Mouse (Mus musculus) cerebellum, adult 2 months (tissue): ENCODE measurements around the gene Dus2. TPM values are rescaled to one million over a fixed set of nuclear protein-coding genes. Genes with fewer than 3 reads are reported as not detected.
A peak's percentile ranks its signal among the peaks of the same experiment; 100 is the strongest.

Experiments
- DNase-seq, 2 experiments: peaks; one replicate each; pipeline ENCODE4 v3.0.0; 2021
- H3K27ac ChIP-seq: fragments of 200-500 bp; 2 replicates; pipeline ENCODE4 v1.5.1; 2012; ENCODE audit warnings: low read length, control low read depth, inconsistent platforms; ENCODE audit not compliant: insufficient read depth
- H3K27me3 ChIP-seq: fragments of 200-500 bp; 2 replicates; pipeline ENCODE4 v1.6.1; 2012; ENCODE audit warnings: inconsistent platforms, mild to moderate bottlenecking, low read length, moderate library complexity; ENCODE audit not compliant: control insufficient read depth, insufficient read depth
- H3K4me1 ChIP-seq: fragments of 200-500 bp; 2 replicates; pipeline ENCODE4 v1.6.1; 2011; ENCODE audit warnings: low read length; ENCODE audit not compliant: control insufficient read depth, insufficient read depth
- H3K4me3 ChIP-seq: fragments of 200-500 bp; replicated peaks from 2 replicates; pipeline ENCODE3; 2011; ENCODE audit warnings: mild to moderate bottlenecking, low read depth, low read length, control low read depth; ENCODE audit not compliant: insufficient read depth
- CTCF ChIP-seq: fragments of 200-500 bp; IDR thresholded peaks from 2 replicates; pipeline ENCODE4 v1.5.1; 2011; ENCODE audit warnings: low read depth, mild to moderate bottlenecking, control low read depth, low read length, moderate library complexity, borderline replicate concordance; ENCODE audit not compliant: insufficient read depth
- POLR2A ChIP-seq: fragments of 200-500 bp; IDR thresholded peaks from 2 replicates; pipeline ENCODE4 v1.6.1; 2011; ENCODE audit warnings: low read length, control low read depth, borderline replicate concordance; ENCODE audit not compliant: insufficient read depth
- WGBS: fragments of 180-500 bp; shearing (Covaris S2); methylation state at CpG from one replicate; pipeline ENCODE4 v1.1.7; 2018; 5-methylcytosine and 5-hydroxymethylcytosine counted together
- polyA plus RNA-seq: library from polyadenylated mRNA; depleted of rRNA; stranded (reverse); fragments of >200 nt; gene quantifications from 2 replicates; pipeline ENCODE4 v1.2.3, GENCODE M21; 2012

Gene Dus2
- polyA plus RNA-seq, 1 experiment: 34.1 TPM

DNA sequence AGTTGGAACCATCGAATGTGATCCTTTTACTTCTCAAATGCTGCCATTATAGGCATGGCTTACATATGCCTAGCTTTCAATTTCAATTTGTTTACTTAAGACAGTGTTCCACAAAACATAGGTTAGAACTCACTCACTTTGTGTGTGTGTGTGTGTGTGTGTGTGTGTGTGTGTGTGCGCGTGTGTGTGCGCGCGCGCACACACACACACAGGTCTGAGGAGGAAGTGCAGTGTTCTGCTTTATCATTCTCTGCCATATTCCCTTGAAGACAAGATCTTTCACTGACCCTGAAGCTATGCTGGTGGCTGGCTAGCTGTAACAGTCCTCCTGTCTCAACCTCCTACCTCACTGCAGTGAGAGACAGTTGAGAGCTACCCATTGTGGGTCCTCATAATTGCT lies 71.9 kb downstream of the Dus2 start:
- Histone ChIP-seq H3K27ac (no peak overlapping the region), H3K4me1 (0 out of 2 replicates have a peak, but pooled peaks cover 2% of the 10 kb centered on the region), H3K27me3 (no peaks in the 10 kb centered on the region), H3K4me3 (no peak overlapping the region)
- no peak for TF ChIP-seq POLR2A
- no peak for TF ChIP-seq CTCF
- DNase-seq: no peak
- 97% methylated on average over 7 of the region's 7 CpGs for WGBS

DNA sequence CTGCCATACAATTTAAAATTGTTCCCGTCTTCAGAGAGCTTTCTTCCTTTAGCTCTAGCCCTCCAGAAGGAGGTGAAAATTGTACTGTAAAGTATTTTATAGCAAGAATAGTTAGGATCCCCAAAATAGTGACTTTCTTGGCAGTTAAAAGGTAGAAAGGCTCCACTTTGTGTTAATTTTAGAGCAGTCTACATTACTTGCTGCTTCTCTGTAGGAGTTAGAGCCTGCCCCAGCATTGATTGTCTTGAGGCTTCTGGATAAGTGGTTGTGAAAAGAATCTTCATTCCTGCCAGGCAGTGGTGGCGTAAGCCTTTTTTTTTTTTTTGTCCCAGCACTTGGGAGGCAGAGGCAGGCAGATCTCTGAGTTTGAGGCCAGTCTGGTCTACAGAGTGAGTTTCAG lies 75.6 kb downstream of the Dus2 start:
- TF ChIP-seq CTCF: no peak
- TF ChIP-seq POLR2A: no peak
- DNase-seq: no peak

DNA sequence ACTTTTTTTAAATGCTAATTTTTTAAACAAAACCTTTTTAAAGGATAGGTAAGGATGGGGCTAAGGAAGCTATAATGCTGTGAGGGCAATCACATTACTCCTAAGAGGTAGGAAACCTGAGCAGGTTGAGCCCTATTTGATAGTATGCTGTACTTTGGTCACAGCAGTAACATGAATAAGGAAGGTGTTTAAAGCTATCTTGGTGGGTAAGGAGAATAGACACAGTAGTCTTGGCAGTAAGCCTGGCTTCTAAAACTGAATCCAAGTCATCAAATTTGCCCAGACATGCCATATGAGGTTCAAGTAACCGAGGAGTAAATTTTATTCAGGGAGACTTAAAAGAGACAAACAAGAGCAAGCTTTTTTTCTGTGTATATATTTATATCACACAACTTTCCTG lies 78.4 kb downstream of the Dus2 start:
- H3K4me3 ChIP-seq: no peak overlapping the region
- WGBS: 2% methylated on average over 1 of the region's 1 CpGs
- H3K27me3 ChIP-seq: no peaks in the 10 kb centered on the region
- H3K4me1 ChIP-seq: no peaks in the 10 kb centered on the region
- no peak for DNase-seq
- H3K27ac ChIP-seq: no peak overlapping the region
- TF ChIP-seq POLR2A (no peak), CTCF (no peak)

More for the DNA sequence above, 75.6 kb downstream of the Dus2 start:
- Histone ChIP-seq H3K4me3 (no peak overlapping the region), H3K27ac (no peak overlapping the region), H3K4me1 (0 out of 2 replicates have a peak, but pooled peaks cover under 1% of the 10 kb centered on the region), H3K27me3 (no peaks in the 10 kb centered on the region)
- 94% methylated on average over 2 of the region's 2 CpGs for WGBS

DNA sequence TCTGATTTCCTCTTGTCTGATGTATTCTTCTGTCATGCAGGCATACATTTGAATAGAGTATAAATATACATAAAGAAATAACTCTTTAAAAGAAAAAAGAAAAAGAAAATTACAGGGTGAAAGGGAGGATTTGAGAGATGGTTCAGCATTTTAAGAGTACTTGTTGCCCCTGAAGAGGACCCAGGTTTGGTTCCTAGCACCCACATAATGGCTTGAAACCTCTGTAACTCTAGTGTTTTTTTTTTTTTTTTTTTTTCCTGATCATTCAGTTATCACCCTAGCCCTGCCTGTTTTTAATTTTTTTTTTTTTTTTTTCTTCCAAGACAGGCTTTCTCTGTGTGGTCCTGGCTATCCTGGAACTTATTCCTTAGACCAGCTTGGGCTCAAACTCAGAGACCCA lies 81.0 kb downstream of the Dus2 start:
- DNase-seq: no peak
- H3K4me1 ChIP-seq: peaks cover 4% of the 10 kb centered on the region
- H3K27me3 ChIP-seq: no peaks in the 10 kb centered on the region
- H3K4me3 ChIP-seq: no peak overlapping the region
- TF ChIP-seq POLR2A (no peak), CTCF (no peak)
- no peak overlapping the region for H3K27ac ChIP-seq

DNA sequence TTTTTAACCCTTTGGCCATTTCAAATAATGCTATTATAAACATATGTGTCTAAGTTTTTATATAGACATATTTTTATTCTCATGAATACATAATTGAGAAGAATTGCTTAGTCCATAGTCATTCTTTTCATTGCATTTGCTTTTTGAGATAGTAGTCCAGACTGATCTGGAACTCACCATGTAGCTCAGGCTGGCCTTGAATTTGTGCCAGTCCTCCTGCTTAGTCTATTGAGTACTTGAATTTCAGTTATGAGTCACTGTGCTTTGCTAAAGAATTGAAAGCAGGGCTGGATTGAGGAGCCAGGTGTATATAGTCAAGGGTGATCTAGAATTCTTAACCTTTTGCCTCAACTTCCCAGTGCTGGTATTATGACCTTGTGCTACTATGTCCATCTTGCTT lies 83.1 kb downstream of the Dus2 start:
- Histone ChIP-seq H3K4me1 (peaks cover 14% of the 10 kb centered on the region), H3K27ac (no peak overlapping the region), H3K4me3 (no peak overlapping the region), H3K27me3 (no peaks in the 10 kb centered on the region)
- DNase-seq: peak in 1 of 2 experiments; percentile 28
- no peak for TF ChIP-seq POLR2A
- no peak for TF ChIP-seq CTCF

DNA sequence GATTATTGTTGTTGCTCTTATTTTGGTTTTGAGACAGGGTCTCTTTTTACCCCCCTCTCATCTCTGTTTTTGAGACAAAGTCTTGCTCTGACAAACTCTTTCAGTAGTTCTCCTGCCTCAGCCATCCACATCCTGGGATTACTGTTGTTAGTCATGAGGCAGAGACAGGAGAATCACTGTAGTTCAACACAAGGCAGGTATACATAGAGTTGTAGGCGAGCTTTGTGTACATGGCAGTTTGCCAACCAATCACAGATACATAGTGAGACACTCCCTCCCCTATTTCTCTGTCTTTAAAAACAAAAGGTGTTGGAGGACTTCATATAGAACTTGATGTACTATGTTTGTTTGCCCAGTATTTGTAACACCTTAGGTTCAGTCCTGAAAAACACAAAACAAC lies 83.5 kb downstream of the Dus2 start:
- DNase-seq: no peak
- Histone ChIP-seq H3K27ac (no peak overlapping the region), H3K4me1 (peaks cover 16% of the 10 kb centered on the region), H3K4me3 (no peak overlapping the region), H3K27me3 (no peaks in the 10 kb centered on the region)
- 80% methylated on average over 1 of the region's 1 CpGs for WGBS
- TF ChIP-seq CTCF: no peak
- no peak for TF ChIP-seq POLR2A

DNA sequence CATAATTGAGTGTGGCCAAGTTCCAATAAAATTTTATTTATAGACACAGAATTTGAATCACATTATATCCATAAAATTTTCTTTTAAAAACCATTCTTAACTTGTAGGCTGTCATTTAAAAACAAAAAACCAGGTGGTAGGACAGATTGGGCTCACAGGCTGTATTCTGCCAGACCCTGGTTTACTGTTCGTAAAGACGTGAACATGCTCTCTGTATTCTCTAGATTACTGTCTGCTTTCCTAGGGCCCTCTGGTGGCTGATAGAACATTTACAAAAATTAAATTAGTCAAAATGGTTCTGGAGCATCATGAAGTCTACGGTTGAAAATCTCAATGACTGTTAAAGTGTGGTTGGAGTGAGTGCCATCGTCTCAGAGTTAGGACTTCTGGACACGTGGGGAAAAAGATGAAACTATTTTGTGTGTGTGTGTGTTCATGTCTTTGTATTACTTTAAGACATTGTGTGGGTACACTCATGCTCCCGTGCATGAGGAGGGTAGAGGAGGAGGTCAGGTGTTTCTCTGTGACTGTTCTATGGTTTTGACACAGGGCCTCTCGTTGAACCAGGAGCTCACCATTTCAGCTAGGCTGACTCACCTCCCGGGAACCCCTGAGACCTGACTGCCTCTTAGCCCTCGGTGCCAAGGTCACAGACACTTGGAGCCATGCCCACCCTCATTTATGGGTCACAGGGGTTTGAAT lies 84.2 kb downstream of the Dus2 start:
- no peak overlapping the region for H3K27ac ChIP-seq
- H3K4me1 ChIP-seq: peaks cover 16% of the 10 kb centered on the region
- H3K27me3 ChIP-seq: no peaks in the 10 kb centered on the region
- no peak overlapping the region for H3K4me3 ChIP-seq
- peak in 1 of 2 experiments; percentile 43 for DNase-seq
- TF ChIP-seq POLR2A: no peak
- TF ChIP-seq CTCF: 0 out of 2 replicates have a peak, but pooled peaks have one; percentile 4
- 39% methylated on average over 9 of the region's 9 CpGs for WGBS

DNA sequence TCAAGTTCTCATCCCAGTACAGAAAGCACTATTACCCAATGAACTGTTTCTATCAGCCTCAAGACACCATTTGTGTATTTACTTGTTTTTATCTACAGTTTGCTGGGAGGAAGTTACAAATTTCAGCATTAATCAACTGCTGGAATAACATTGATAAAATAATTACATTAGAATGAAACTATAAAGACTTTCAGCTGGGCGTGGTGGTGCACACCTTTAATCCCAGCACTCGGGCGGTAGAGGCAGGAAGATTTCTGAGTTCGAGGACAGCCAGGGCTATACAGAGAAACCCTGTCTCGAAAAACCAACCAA lies 84.7 kb downstream of the Dus2 start:
- Histone ChIP-seq H3K4me1 (peaks cover 16% of the 10 kb centered on the region), H3K4me3 (no peak overlapping the region), H3K27ac (no peak overlapping the region), H3K27me3 (no peaks in the 10 kb centered on the region)
- TF ChIP-seq CTCF: no peak
- no peak for TF ChIP-seq POLR2A
- 97% methylated on average over 5 of the region's 5 CpGs for WGBS
- DNase-seq: no peak

DNA sequence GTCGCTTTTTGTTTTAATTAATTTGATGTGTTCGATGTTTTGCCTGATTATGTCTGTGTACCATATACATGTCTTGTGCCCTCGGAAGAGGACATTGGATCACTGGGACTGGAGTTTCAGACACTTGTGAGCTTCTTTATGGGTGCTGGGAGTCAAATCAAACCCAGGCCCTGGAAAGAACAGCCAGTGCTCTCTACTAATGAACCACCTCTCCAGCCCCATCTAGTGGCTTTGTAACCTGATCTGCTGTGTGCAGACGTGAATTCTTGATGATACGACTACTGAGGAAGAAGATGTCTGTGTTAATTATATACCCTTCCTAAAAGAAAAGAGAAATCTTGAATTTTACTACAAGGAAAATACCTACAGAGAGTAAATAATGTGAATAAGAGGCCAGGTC lies 85.5 kb downstream of the Dus2 start:
- Histone ChIP-seq H3K27me3 (no peaks in the 10 kb centered on the region), H3K27ac (no peak overlapping the region), H3K4me3 (no peak overlapping the region), H3K4me1 (peaks cover 16% of the 10 kb centered on the region)
- TF ChIP-seq POLR2A (no peak), CTCF (0 out of 2 replicates have a peak, but pooled peaks have one; percentile 6)
- WGBS: 86% methylated on average over 5 of the region's 5 CpGs
- no peak for DNase-seq
